Mouse (Mus musculus) thymus, postnatal 36 days (tissue): Measurements from ENCODE around the gene Gm40193.
"Not testable (repeated sequence)": the region's sequence is repeated elsewhere in the genome, so short reads cannot be mapped to it uniquely, and the experiment has no call there.

Experiments
- DNase-seq, 2 experiments: peaks; one replicate each; pipeline ENCODE4 v3.0.0; 2022; ENCODE audit warnings: mixed read lengths in 2 of 2

Gm40193 gene

GRCm38 (mm10) chr11:70539877-70540587, 7.3 kb upstream of the Gm40193 start, which contains the start of gene Pld2:
Gene Pld2 (plus strand): TSS chr11:70540064.
- DNase-seq: peak; percentile 84 to 90

- DNase-seq: no peak
Observed at GRCm38 (mm10) chr11:70539423-70539822, 6.7 kb upstream of the Gm40193 start.

GRCm38 (mm10) chr11:70531065-70531464, 1.7 kb downstream of the Gm40193 start:
- DNase-seq: not testable (repeated sequence)

GRCm38 (mm10) chr11:70528610-70529009, 4.1 kb downstream of the Gm40193 start:
- no peak for DNase-seq

GRCm38 (mm10) chr11:70526211-70526610, 6.5 kb downstream of the Gm40193 start:
- no peak for DNase-seq

GRCm38 (mm10) chr11:70525726-70526125, 7.0 kb downstream of the Gm40193 start:
- DNase-seq: no peak

GRCm38 (mm10) chr11:70525184-70525678, 7.5 kb downstream of the Gm40193 start, which contains the start of gene Psmb6:
Gene Psmb6 (plus strand): TSS chr11:70525367.
- DNase-seq: peak; percentile 84 to 92

GRCm38 (mm10) chr11:70524782-70525181, 8.0 kb downstream of the Gm40193 start:
- DNase-seq: no peak

- not testable (repeated sequence) for DNase-seq
Observed at GRCm38 (mm10) chr11:70523306-70523989, 9.3 kb downstream of the Gm40193 start.

GRCm38 (mm10) chr11:70520178-70520769, 12.5 kb downstream of the Gm40193 start:
- DNase-seq: no peak

GRCm38 (mm10) chr11:70518923-70519322, 13.8 kb downstream of the Gm40193 start, which contains the start of gene Gltpd2:
Gene Gltpd2 (plus strand): TSS chr11:70519196.
- DNase-seq: no peak

GRCm38 (mm10) chr11:70518436-70518835, 14.3 kb downstream of the Gm40193 start:
- DNase-seq: no peak

- no peak for DNase-seq
Observed at GRCm38 (mm10) chr11:70516352-70516751, 16.4 kb downstream of the Gm40193 start.

GRCm38 (mm10) chr11:70514288-70514687, 18.5 kb downstream of the Gm40193 start, which contains the start of gene Vmo1:
Gene Vmo1 (minus strand): TSS chr11:70514616.
- no peak for DNase-seq

GRCm38 (mm10) chr11:70513520-70513919, 19.2 kb downstream of the Gm40193 start:
- no peak for DNase-seq

- no peak for DNase-seq
Observed at GRCm38 (mm10) chr11:70512709-70513342, 19.9 kb downstream of the Gm40193 start.

- no peak for DNase-seq
Observed at GRCm38 (mm10) chr11:70511825-70512224, 20.9 kb downstream of the Gm40193 start.

- DNase-seq: no peak
Observed at GRCm38 (mm10) chr11:70511242-70511641, 21.5 kb downstream of the Gm40193 start.

- DNase-seq: peak; percentile 63 to 67
Observed at GRCm38 (mm10) chr11:70509753-70510564, 22.8 kb downstream of the Gm40193 start.

- peak; percentile 29 to 60 for DNase-seq
Observed at GRCm38 (mm10) chr11:70506962-70507515, 25.7 kb downstream of the Gm40193 start.

- DNase-seq: peak; percentile 82 to 84
Observed at GRCm38 (mm10) chr11:70506385-70506784, 26.4 kb downstream of the Gm40193 start.

GRCm38 (mm10) chr11:70504970-70505369, 27.8 kb downstream of the Gm40193 start, which contains the start of gene Tm4sf5:
Gene Tm4sf5 (plus strand): TSS chr11:70505244.
- no peak for DNase-seq
